In the genomic region with DNA sequence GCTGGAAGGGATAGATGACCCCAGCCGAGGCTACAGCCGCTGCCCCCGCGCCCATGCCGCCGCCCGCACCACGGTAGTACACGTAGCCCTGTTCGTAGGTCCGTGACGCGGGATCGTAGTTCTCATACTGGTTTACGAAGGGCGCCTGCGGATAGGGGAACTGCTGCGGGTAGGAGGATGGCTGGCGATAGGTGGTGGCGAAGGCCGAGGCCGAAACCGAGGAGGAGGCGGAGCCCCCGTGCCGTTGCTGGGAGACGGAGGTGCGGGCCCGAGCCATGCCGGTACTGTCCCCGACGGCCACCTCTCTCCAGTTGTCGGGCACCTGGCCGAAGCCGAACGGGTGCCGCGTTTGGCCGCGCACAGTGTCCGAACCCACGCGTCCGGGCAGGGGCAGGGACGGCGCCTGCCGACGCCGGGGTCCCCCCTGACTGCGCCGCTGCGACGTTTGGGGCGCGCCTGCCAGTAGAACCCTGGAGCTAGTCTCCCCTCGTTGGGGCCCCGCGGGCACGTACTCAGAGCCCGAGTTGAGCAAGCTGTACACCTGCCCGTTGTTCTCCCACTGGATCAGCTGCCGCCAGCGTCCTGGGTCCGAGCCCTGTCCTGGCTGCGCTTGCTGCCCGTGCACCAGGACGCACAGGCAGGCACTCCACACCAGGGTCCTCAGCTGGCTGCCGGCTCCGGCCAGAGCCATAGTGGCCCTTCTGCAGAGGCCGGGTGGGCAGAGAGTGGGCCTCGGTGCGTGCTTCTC, we compare ENCODE assay signal across 7 mouse cellular contexts. TPM values are rescaled to one million over a fixed set of nuclear protein-coding genes. Genes with fewer than 3 reads are reported as not detected.
A peak's percentile ranks its signal among the peaks of the same experiment; 100 is the strongest.
DNase-seq lines count a peak whose midpoint lies in the region; ATAC-seq and TF ChIP-seq lines count a peak whose summit lies in the region.

No protein-coding gene starts in this region.

- under 1% methylated on average over 72 of the region's 72 CpGs for WGBS in forebrain, embryonic 13.5 days
- WGBS in kidney, embryonic 15.5 days: 1% methylated on average over 72 of the region's 72 CpGs

- H3K4me3 ChIP-seq in C2C12 (ENCODE audit: insufficient read depth, poor library complexity, severe bottlenecking): no peak overlapping the region
- peak overlapping the region; percentile 59 to 74 for H3K4me3 ChIP-seq in ES-E14 (ENCODE audit: insufficient read depth in 1 of 2, low read depth in 1 of 2, low read length in 2 of 2, poor library complexity in 1 of 2, severe bottlenecking in 1 of 2)
- peak overlapping the region; percentile 43 for H3K4me3 ChIP-seq in forebrain, embryonic 13.5 days
- peak overlapping the region; percentile 53 for H3K4me3 ChIP-seq in kidney, embryonic 15.5 days (replicated peaks)

- no peak for DNase-seq in ES-E14 (ENCODE audit: low read depth, low spot score)
- DNase-seq in lung, postnatal 36 days: peak; percentile 20
- DNase-seq in layer of hippocampus, adult 11-12 months (ENCODE audit: low spot score): no peak
- DNase-seq in left cerebral cortex, postnatal 36 days (ENCODE audit: low spot score in 2 of 2): no peak

- H3K9ac ChIP-seq in ES-E14 (ENCODE audit: insufficient read depth, low read depth, low read length, poor library complexity, severe bottlenecking): peak overlapping the region; percentile 57
- peak overlapping the region; percentile 47 for H3K9ac ChIP-seq in forebrain, embryonic 13.5 days
- H3K9ac ChIP-seq in kidney, embryonic 15.5 days: peak overlapping the region; percentile 58

- H3K27ac ChIP-seq in ES-E14 (ENCODE audit: insufficient read depth, low read depth, low read length, poor library complexity, severe bottlenecking): no peak overlapping the region
- H3K27ac ChIP-seq in forebrain, embryonic 13.5 days: no peak overlapping the region; the same call in 1 of the 2 replicates
- H3K27ac ChIP-seq in kidney, embryonic 15.5 days: peak overlapping the region; percentile 84

- intact Hi-C loops in left cerebral cortex, postnatal 36 days (cut with DNase I): no loop called here

- ATAC-seq in forebrain, embryonic 13.5 days: peak; percentile 11; the same call in 1 of the 2 replicates
- peak; percentile 41 for ATAC-seq in kidney, embryonic 15.5 days (replicated peaks; ENCODE audit: low FRiP score)

- no peaks in the 10 kb centered on the region for H3K79me2 ChIP-seq in C2C12 (ENCODE audit: control insufficient read depth, insufficient read depth)

- in situ Hi-C loops in ES-E14 (cut with MboI; ENCODE audit: low sequenced_read_pairs in 2 of 2, unreplicated experiment in 2 of 2): no loop called here

- H3K4me1 ChIP-seq in ES-E14 (ENCODE audit: control insufficient read depth in 2 of 2, insufficient read depth in 2 of 2, low read length in 2 of 2, poor library complexity in 1 of 2): peaks cover 0 to 2% of the 10 kb centered on the region in 2 experiments; a peak in 1 of 4 replicates
- H3K4me1 ChIP-seq in forebrain, embryonic 13.5 days: peaks cover 57% of the 10 kb centered on the region
- peaks cover 82% of the 10 kb centered on the region for H3K4me1 ChIP-seq in kidney, embryonic 15.5 days

- H3K27me3 ChIP-seq in C2C12 (ENCODE audit: control insufficient read depth, insufficient read depth, insufficient read length): no peaks in the 10 kb centered on the region
- H3K27me3 ChIP-seq in forebrain, embryonic 13.5 days: peaks cover 35% of the 10 kb centered on the region
- peaks cover 22% of the 10 kb centered on the region for H3K27me3 ChIP-seq in kidney, embryonic 15.5 days

- TF ChIP-seq CTCF in C2C12 (IDR thresholded peaks at IDR 0.05; ENCODE audit: control insufficient read depth, insufficient read depth, insufficient read length): no peak

- H3K79me3 ChIP-seq in C2C12 (ENCODE audit: low read depth): no peaks in the 10 kb centered on the region

- H3ac ChIP-seq in C2C12 (ENCODE audit: control insufficient read depth, insufficient read length, low read depth): peak overlapping the region; percentile 38

- peak overlapping the region; percentile 70 for H3K4me2 ChIP-seq in forebrain, embryonic 13.5 days
- H3K4me2 ChIP-seq in kidney, embryonic 15.5 days: peak overlapping the region; percentile 86

- H3K36me3 ChIP-seq in C2C12 (ENCODE audit: control insufficient read depth, insufficient read depth) (no peaks in the 10 kb centered on the region), ES-E14 (ENCODE audit: control insufficient read depth, insufficient read depth, low read length, poor library complexity, severe bottlenecking) (no peaks in the 10 kb centered on the region)
- H3K36me3 ChIP-seq in forebrain, embryonic 13.5 days (ENCODE audit: poor library complexity, severe bottlenecking): no peaks in the 10 kb centered on the region
- no peaks in the 10 kb centered on the region for H3K36me3 ChIP-seq in kidney, embryonic 15.5 days

- H3K9me3 ChIP-seq in ES-E14 (ENCODE audit: control insufficient read depth, insufficient read depth, low read depth, low read length): no peaks in the 10 kb centered on the region
- no peaks in the 10 kb centered on the region for H3K9me3 ChIP-seq in forebrain, embryonic 13.5 days (replicated peaks)
- H3K9me3 ChIP-seq in kidney, embryonic 15.5 days (replicated peaks): no peaks in the 10 kb centered on the region

TF ChIP-seq in C2C12, 6 proteins besides CTCF, POLR2A, EP300 and RAD21:
- no peak for TF ChIP-seq FOSL1 (IDR thresholded peaks at IDR 0.05; ENCODE audit: insufficient read depth, low read length, poor library complexity, severe bottlenecking)
- TF ChIP-seq USF1 (IDR thresholded peaks at IDR 0.05; ENCODE audit: low read depth): no peak
- TF ChIP-seq MYOD1 (IDR thresholded peaks at IDR 0.05; ENCODE audit: control insufficient read depth, insufficient read length, low read depth): no peak
- TF ChIP-seq MAX (IDR thresholded peaks at IDR 0.05): no peak
- no peak for TF ChIP-seq CEBPB (IDR thresholded peaks at IDR 0.05; ENCODE audit: low read depth)
- no peak for TF ChIP-seq MYOG (IDR thresholded peaks at IDR 0.05; ENCODE audit: control insufficient read depth, extremely low read depth, insufficient read length)
TF ChIP-seq in C2C12: peak in this region for 0.

TF ChIP-seq in ES-E14, 5 proteins besides CTCF, POLR2A, EP300 and RAD21:
- TF ChIP-seq CHD2 (IDR thresholded peaks at IDR 0.05; ENCODE audit: low read depth, low read length): no peak
- no peak for TF ChIP-seq MAFK (IDR thresholded peaks at IDR 0.05; ENCODE audit: insufficient read depth, low read depth, low read length)
- TF ChIP-seq HCFC1 (IDR thresholded peaks at IDR 0.05; ENCODE audit: borderline replicate concordance, insufficient read depth, low read length): no peak
- no peak for TF ChIP-seq ZC3H11A (IDR thresholded peaks at IDR 0.05; ENCODE audit: borderline replicate concordance, low read depth, low read length)
- TF ChIP-seq ZNF384 (IDR thresholded peaks at IDR 0.05; ENCODE audit: low read depth, low read length): no peak

RNA-seq across cellular contexts. Expression of a gene that starts 0.6 kb away (rescaled TPM):
- 5.1 TPM for polyA plus RNA-seq in C2C12 (2012; fragmentation: generic; extraction: Trizol)
- 6.2 and 8.4 TPM in 2 replicates for total RNA-seq in ES-E14 (2012; rRNA removed)
- 5.0 and 5.8 TPM in 2 replicates for polyA plus RNA-seq in forebrain, embryonic 13.5 days (2015; fragmentation: Nextera tagmentation; extraction: Ambion mirVana)
- 33.2 and 39.7 TPM in 2 replicates for polyA plus RNA-seq in kidney, embryonic 15.5 days (2015; fragmentation: Nextera tagmentation; extraction: Ambion mirVana)
- total RNA-seq in left cerebral cortex, postnatal 36 days (2021): 1 to 10 TPM; 2.1 to 2.7 TPM

RNA-seq across cellular contexts. Expression of a gene that starts 57.9 kb away (rescaled TPM):
- polyA plus RNA-seq in C2C12 (2012; fragmentation: generic; extraction: Trizol): not detected
- total RNA-seq in ES-E14 (2012; rRNA removed): not detected in 2 replicates
- polyA plus RNA-seq in forebrain, embryonic 13.5 days (2015; fragmentation: Nextera tagmentation; extraction: Ambion mirVana): not detected in 2 replicates
- not detected in 2 replicates for polyA plus RNA-seq in kidney, embryonic 15.5 days (2015; fragmentation: Nextera tagmentation; extraction: Ambion mirVana)
- total RNA-seq in left cerebral cortex, postnatal 36 days (2021): not detected

RNA-seq across cellular contexts. Expression of a gene that starts 59.4 kb away (rescaled TPM):
- 13.4 TPM for polyA plus RNA-seq in C2C12 (2012; fragmentation: generic; extraction: Trizol)
- 51.7 and 95.7 TPM in 2 replicates for total RNA-seq in ES-E14 (2012; rRNA removed)
- polyA plus RNA-seq in forebrain, embryonic 13.5 days (2015; fragmentation: Nextera tagmentation; extraction: Ambion mirVana): 71.6 and 77.9 TPM in 2 replicates
- polyA plus RNA-seq in kidney, embryonic 15.5 days (2015; fragmentation: Nextera tagmentation; extraction: Ambion mirVana): 29.9 and 33.6 TPM in 2 replicates
- 10 to 100 TPM; 64.6 to 72.4 TPM for total RNA-seq in left cerebral cortex, postnatal 36 days (2021)
